Mouse (Mus musculus) liver, embryonic 14.5 days (tissue): ENCODE results near the gene Usp15.

ENCODE experiments used
- CTCF ChIP-seq: IDR thresholded peaks from 2 replicates; pipeline ENCODE4 v1.5.1; 2016; ENCODE audit warnings: antibody characterized with exemption, low read depth, control low read depth
- EP300 ChIP-seq: IDR thresholded peaks from 2 replicates; pipeline ENCODE4 v1.6.1; 2016; ENCODE audit warnings: antibody characterized with exemption, low read depth

GRCm38 (mm10) chr10:123091737-123092136 lies 105.1 kb downstream of the Usp15 start:
- peak; percentile 73 for TF ChIP-seq CTCF
- no peak for TF ChIP-seq EP300
